Mouse (Mus musculus): ENCODE results near the gene Dzip1. TPM values are rescaled to one million over a fixed set of nuclear protein-coding genes. Genes with fewer than 3 reads are reported as not detected.

Gene Dzip1
- polyA plus RNA-seq, 1 experiment from 2014 or later: 40.9 TPM

DNA sequence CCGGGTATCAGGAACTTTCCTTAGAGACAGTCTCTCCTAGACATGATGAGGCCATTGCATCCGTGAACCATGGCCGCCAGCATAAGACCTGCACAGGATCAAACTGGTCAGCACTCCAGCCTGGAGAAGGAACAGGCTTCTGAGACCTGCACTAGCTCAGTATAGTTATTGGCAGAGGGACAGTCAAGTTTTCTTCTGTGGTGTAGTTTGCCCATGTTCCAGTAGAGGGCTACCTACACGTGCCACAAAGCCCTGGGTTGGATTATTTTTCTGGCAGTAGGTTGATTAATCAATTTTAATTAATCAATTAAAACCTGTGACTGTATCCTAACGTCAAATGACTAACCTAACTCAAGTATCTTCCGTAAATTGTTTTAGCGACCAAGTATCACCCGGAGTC lies 6.2 kb downstream of the Dzip1 start:
- no peak overlapping the region for H3K9ac ChIP-seq (replicated peaks; ENCODE audit: low read length)
- no peaks in the 10 kb centered on the region for H3K9me3 ChIP-seq (replicated peaks; ENCODE audit: control insufficient read depth, low read length)
- WGBS: 71% methylated on average over 8 of the region's 8 CpGs
- H3K27me3 ChIP-seq (ENCODE audit: control insufficient read depth, insufficient read depth, low read length): no peaks in the 10 kb centered on the region
- peak; percentile 41 for DNase-seq (ENCODE audit: low spot score)
- H3K27ac ChIP-seq (replicated peaks; ENCODE audit: low read depth, low read length): no peak overlapping the region
- ATAC-seq (replicated peaks; ENCODE audit: insufficient number of reproducible peaks, low FRiP score, low TSS enrichment, low read depth): no peak
- H3K36me3 ChIP-seq (replicated peaks; ENCODE audit: control insufficient read depth, insufficient read depth, low read depth, low read length): no peaks in the 10 kb centered on the region; the same call in 1 of the 2 replicates
- no peak overlapping the region for H3K4me2 ChIP-seq (ENCODE audit: low read depth, low read length)
- peaks cover 6% of the 10 kb centered on the region for H3K4me1 ChIP-seq (ENCODE audit: control insufficient read depth, insufficient read depth, low read length)
- no peak overlapping the region for H3K4me3 ChIP-seq (ENCODE audit: low read depth, low read length)

GRCm38 (mm10) chr14:118913651-118914050 lies 11.6 kb downstream of the Dzip1 start:
- H3K4me2 ChIP-seq (ENCODE audit: low read depth, low read length): no peak overlapping the region
- no peak overlapping the region for H3K9ac ChIP-seq (replicated peaks; ENCODE audit: low read length)
- no peak overlapping the region for H3K27ac ChIP-seq (replicated peaks; ENCODE audit: low read depth, low read length)
- H3K9me3 ChIP-seq (replicated peaks; ENCODE audit: control insufficient read depth, low read length): no peaks in the 10 kb centered on the region
- H3K4me1 ChIP-seq (ENCODE audit: control insufficient read depth, insufficient read depth, low read length): no peaks in the 10 kb centered on the region
- peaks cover 2% of the 10 kb centered on the region; the same call in 1 of the 2 replicates for H3K36me3 ChIP-seq (replicated peaks; ENCODE audit: control insufficient read depth, insufficient read depth, low read depth, low read length)
- WGBS: 58% methylated on average over 5 of the region's 5 CpGs
- DNase-seq (ENCODE audit: low spot score) (no peak), ATAC-seq (replicated peaks; ENCODE audit: insufficient number of reproducible peaks, low FRiP score, low TSS enrichment, low read depth) (no peak)
- no peak overlapping the region for H3K4me3 ChIP-seq (ENCODE audit: low read depth, low read length)
- H3K27me3 ChIP-seq (ENCODE audit: control insufficient read depth, insufficient read depth, low read length): no peaks in the 10 kb centered on the region

DNA sequence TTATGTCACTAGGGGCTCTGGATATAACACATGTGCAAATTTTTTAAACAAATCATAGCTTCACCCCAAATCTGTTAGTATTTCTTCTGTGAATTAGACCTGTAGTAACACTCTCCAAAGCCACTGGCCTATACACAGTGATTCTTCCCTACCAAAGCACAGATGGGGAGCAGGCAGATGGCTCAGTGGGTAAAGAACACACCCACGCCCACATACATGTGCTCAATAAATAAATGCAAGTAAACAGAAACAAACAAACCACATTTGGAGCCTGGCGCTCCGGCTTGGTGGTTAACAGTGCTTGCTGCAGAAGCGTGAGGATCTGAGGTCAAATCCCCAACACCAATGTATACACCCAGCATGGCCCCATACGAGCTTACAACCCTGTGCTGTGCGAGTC lies 13.7 kb downstream of the Dzip1 start:
- 91% methylated on average over 6 of the region's 6 CpGs for WGBS
- no peak overlapping the region for H3K27ac ChIP-seq (replicated peaks; ENCODE audit: low read depth, low read length)
- DNase-seq (ENCODE audit: low spot score) (no peak), ATAC-seq (replicated peaks; ENCODE audit: insufficient number of reproducible peaks, low FRiP score, low TSS enrichment, low read depth) (no peak)
- no peak overlapping the region for H3K9ac ChIP-seq (replicated peaks; ENCODE audit: low read length)
- H3K4me2 ChIP-seq (ENCODE audit: low read depth, low read length): no peak overlapping the region
- no peak overlapping the region for H3K4me3 ChIP-seq (ENCODE audit: low read depth, low read length)
- H3K27me3 ChIP-seq (ENCODE audit: control insufficient read depth, insufficient read depth, low read length): no peaks in the 10 kb centered on the region
- H3K9me3 ChIP-seq (replicated peaks; ENCODE audit: control insufficient read depth, low read length): no peaks in the 10 kb centered on the region
- peaks cover 6% of the 10 kb centered on the region for H3K36me3 ChIP-seq (replicated peaks; ENCODE audit: control insufficient read depth, insufficient read depth, low read depth, low read length)
- no peaks in the 10 kb centered on the region for H3K4me1 ChIP-seq (ENCODE audit: control insufficient read depth, insufficient read depth, low read length)

DNA sequence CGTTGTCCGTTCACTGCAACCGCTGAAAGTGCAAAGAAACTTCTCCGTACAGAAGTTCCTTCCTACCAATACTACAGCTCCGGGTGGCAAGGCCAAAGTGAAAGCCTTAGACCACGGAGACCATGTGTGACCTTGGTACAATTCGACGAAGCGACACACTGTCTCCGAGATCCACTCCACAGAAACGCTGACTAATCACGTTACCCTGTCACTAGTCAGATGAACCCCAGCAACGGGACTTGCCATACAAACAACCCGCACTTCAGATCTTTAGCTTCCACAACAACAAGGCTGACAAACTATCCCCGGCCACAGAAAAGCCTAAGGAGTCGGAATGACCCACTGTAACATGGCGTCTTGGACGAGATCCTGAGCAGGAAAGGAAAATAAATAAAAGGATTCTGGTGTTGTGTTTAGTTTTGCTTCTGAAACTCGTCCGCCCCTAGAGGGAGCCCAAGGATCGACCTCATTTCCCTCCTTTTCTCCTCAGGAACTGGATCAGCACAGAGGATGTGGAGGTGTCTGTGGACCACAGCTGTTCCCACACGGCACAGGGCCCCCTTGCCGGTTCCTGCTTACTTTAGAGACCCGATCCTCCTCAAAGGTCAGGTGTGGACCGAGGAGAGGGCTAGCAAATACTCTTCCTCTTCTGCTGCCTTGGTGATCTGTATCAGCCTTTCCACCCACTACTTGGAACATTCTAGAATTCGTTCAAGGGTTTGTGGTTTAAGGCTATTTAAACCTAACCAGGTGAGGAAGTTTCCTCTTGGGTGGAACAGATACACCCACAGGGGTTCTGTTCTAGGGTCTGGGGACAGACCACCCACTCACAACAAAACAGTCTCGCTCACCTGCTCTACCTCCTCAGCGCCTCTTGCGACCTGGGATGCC lies 14.7 kb downstream of the Dzip1 start:
- 63% methylated on average over 29 of the region's 29 CpGs for WGBS
- ATAC-seq (replicated peaks; ENCODE audit: insufficient number of reproducible peaks, low FRiP score, low TSS enrichment, low read depth): no peak; the same call in 1 of the 2 replicates
- Histone ChIP-seq H3K27me3 (ENCODE audit: control insufficient read depth, insufficient read depth, low read length) (no peaks in the 10 kb centered on the region), H3K4me3 (ENCODE audit: low read depth, low read length) (no peak overlapping the region), H3K9me3 (replicated peaks; ENCODE audit: control insufficient read depth, low read length) (no peaks in the 10 kb centered on the region), H3K27ac (replicated peaks; ENCODE audit: low read depth, low read length) (no peak overlapping the region), H3K9ac (replicated peaks; ENCODE audit: low read length) (no peak overlapping the region), H3K4me1 (ENCODE audit: control insufficient read depth, insufficient read depth, low read length) (no peaks in the 10 kb centered on the region), H3K4me2 (ENCODE audit: low read depth, low read length) (no peak overlapping the region), H3K36me3 (replicated peaks; ENCODE audit: control insufficient read depth, insufficient read depth, low read depth, low read length) (peaks cover 6% of the 10 kb centered on the region)
- peak; percentile 69 for DNase-seq (ENCODE audit: low spot score)

GRCm38 (mm10) chr14:118909872-118910271 lies 15.4 kb downstream of the Dzip1 start:
- no peak for ATAC-seq (replicated peaks; ENCODE audit: insufficient number of reproducible peaks, low FRiP score, low TSS enrichment, low read depth)
- H3K36me3 ChIP-seq (replicated peaks; ENCODE audit: control insufficient read depth, insufficient read depth, low read depth, low read length): peaks cover 6% of the 10 kb centered on the region
- 58% methylated on average over 8 of the region's 8 CpGs for WGBS

GRCm38 (mm10) chr14:118907592-118907991 lies 17.7 kb downstream of the Dzip1 start:
- no peak for DNase-seq (ENCODE audit: low spot score)
- H3K9me3 ChIP-seq (replicated peaks; ENCODE audit: control insufficient read depth, low read length): no peaks in the 10 kb centered on the region
- 87% methylated on average over 8 of the region's 8 CpGs for WGBS
- no peak for ATAC-seq (replicated peaks; ENCODE audit: insufficient number of reproducible peaks, low FRiP score, low TSS enrichment, low read depth)
- H3K27ac ChIP-seq (replicated peaks; ENCODE audit: low read depth, low read length): no peak overlapping the region
- no peak overlapping the region for H3K4me2 ChIP-seq (ENCODE audit: low read depth, low read length)
- H3K27me3 ChIP-seq (ENCODE audit: control insufficient read depth, insufficient read depth, low read length): no peaks in the 10 kb centered on the region
- no peak overlapping the region for H3K9ac ChIP-seq (replicated peaks; ENCODE audit: low read length)
- no peaks in the 10 kb centered on the region for H3K4me1 ChIP-seq (ENCODE audit: control insufficient read depth, insufficient read depth, low read length)
- H3K4me3 ChIP-seq (ENCODE audit: low read depth, low read length): no peak overlapping the region
- peaks cover 6% of the 10 kb centered on the region for H3K36me3 ChIP-seq (replicated peaks; ENCODE audit: control insufficient read depth, insufficient read depth, low read depth, low read length)

More at GRCm38 (mm10) chr14:118909872-118910271, 15.4 kb downstream of the Dzip1 start:
- no peak overlapping the region for H3K9ac ChIP-seq (replicated peaks; ENCODE audit: low read length)
- H3K4me3 ChIP-seq (ENCODE audit: low read depth, low read length): no peak overlapping the region
- H3K9me3 ChIP-seq (replicated peaks; ENCODE audit: control insufficient read depth, low read length): no peaks in the 10 kb centered on the region
- no peaks in the 10 kb centered on the region for H3K27me3 ChIP-seq (ENCODE audit: control insufficient read depth, insufficient read depth, low read length)
- no peaks in the 10 kb centered on the region for H3K4me1 ChIP-seq (ENCODE audit: control insufficient read depth, insufficient read depth, low read length)
- no peak overlapping the region for H3K4me2 ChIP-seq (ENCODE audit: low read depth, low read length)
- H3K27ac ChIP-seq (replicated peaks; ENCODE audit: low read depth, low read length): no peak overlapping the region
- no peak for DNase-seq (ENCODE audit: low spot score)

GRCm38 (mm10) chr14:118903867-118904562 lies 21.2 kb downstream of the Dzip1 start:
- Histone ChIP-seq H3K36me3 (replicated peaks; ENCODE audit: control insufficient read depth, insufficient read depth, low read depth, low read length) (peaks cover 8% of the 10 kb centered on the region), H3K27ac (replicated peaks; ENCODE audit: low read depth, low read length) (no peak overlapping the region), H3K27me3 (ENCODE audit: control insufficient read depth, insufficient read depth, low read length) (no peaks in the 10 kb centered on the region), H3K9ac (replicated peaks; ENCODE audit: low read length) (no peak overlapping the region), H3K4me2 (ENCODE audit: low read depth, low read length) (no peak overlapping the region), H3K9me3 (replicated peaks; ENCODE audit: control insufficient read depth, low read length) (no peaks in the 10 kb centered on the region), H3K4me1 (ENCODE audit: control insufficient read depth, insufficient read depth, low read length) (no peaks in the 10 kb centered on the region), H3K4me3 (ENCODE audit: low read depth, low read length) (no peak overlapping the region)
- DNase-seq (ENCODE audit: low spot score): no peak
- ATAC-seq (replicated peaks; ENCODE audit: insufficient number of reproducible peaks, low FRiP score, low TSS enrichment, low read depth): no peak
- 62% methylated on average over 6 of the region's 6 CpGs for WGBS

DNA sequence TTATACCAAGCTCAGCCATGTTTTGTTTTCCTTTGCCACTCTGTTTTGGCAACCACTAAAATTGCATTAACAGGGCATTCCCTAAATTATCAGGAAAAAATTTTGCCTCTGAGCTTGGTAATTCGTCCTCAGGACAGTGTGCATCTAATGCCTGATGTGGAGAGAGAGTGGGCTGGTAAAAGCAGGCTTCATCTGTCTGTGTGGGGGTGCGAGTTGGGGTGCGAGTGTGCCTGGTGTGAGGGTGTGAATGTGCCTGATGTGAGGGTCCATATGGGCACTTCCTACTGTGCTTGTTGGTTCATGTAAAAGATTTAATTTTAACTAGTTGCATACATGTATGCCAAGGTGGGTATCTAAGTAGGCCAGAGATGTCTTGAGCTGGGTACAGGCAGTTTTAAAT lies 21.9 kb downstream of the Dzip1 start:
- Histone ChIP-seq H3K9me3 (replicated peaks; ENCODE audit: control insufficient read depth, low read length) (no peaks in the 10 kb centered on the region), H3K4me2 (ENCODE audit: low read depth, low read length) (no peak overlapping the region), H3K36me3 (replicated peaks; ENCODE audit: control insufficient read depth, insufficient read depth, low read depth, low read length) (peaks cover 8% of the 10 kb centered on the region), H3K4me3 (ENCODE audit: low read depth, low read length) (no peak overlapping the region), H3K9ac (replicated peaks; ENCODE audit: low read length) (no peak overlapping the region), H3K27me3 (ENCODE audit: control insufficient read depth, insufficient read depth, low read length) (no peaks in the 10 kb centered on the region), H3K27ac (replicated peaks; ENCODE audit: low read depth, low read length) (no peak overlapping the region), H3K4me1 (ENCODE audit: control insufficient read depth, insufficient read depth, low read length) (no peaks in the 10 kb centered on the region)
- ATAC-seq (replicated peaks; ENCODE audit: insufficient number of reproducible peaks, low FRiP score, low TSS enrichment, low read depth) (no peak), DNase-seq (ENCODE audit: low spot score) (no peak)
- WGBS: 83% methylated on average over 3 of the region's 3 CpGs
